Mouse (Mus musculus) layer of hippocampus, adult 9-10 months (tissue): ENCODE measurements at regions not wholly inside any gene's neighbourhood (a gene's known extent, or its start where the extent isn't known, plus 50 kb on each side); places are given as distances from the start of the nearest gene placed in this dataset.

Experiments
- DNase-seq: peaks from one replicate; pipeline ENCODE4 v3.0.0; 2022; ENCODE audit warnings: low spot score

DNA sequence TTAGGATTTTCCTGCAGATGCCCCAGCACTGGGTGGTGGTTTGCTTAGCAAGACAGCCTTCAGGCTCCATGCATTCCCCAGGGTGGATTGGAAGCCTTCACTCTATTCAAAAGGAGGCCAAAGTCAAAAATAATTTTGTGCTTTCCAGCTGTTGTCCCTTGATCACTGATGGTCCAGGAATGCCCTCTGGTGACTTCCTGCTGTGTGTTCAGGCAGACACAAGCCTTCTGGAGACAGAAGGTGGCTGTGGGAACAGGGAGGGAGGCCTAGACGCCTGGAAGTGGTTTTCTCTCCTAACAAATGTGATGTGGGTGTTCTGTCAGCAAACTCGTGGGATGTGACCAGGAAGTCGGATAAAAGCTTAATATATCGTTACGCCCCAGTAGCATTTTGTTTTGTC is 81.3 kb downstream of the Atp6ap1l start:
- DNase-seq: no peak

DNA sequence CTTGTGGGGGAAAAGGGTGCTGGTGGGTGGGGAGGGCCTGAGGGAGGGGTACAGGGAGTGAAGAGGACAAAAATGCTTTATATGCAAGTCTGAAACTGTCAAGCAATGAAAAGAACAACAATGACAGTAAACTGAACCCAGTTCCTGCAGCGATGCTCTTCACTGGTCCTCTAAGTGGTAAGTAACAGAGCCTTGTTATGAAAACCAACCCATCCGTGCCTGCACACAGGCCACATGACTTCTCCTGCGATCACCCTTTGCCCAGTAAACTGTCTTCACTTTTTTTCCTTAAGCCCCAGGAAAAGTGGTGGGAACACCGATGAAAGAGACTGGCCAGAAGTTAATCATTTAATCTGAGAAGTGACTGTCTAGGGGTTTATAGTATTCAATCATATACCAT is 83.3 kb downstream of the Atp6ap1l start:
- no peak for DNase-seq

DNA sequence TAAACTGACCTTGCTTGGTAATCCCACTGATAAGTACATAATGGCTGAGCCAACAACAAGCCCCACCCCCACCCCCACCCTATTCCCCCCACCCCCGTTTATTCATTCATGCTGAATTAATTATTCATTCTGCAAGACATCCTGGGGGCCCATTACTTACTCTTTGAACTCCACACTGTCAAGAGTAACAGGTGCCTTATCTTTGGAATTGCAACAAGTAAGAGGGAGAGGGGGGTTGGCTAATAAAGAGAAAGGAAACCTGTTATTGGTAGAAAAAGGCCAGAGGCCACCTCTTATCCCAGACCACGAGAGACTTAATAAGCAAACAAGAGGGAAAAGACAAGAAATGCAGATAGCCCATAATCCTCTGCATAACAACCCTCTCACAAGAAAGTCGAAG is 84.7 kb downstream of the Atp6ap1l start:
- no peak for DNase-seq

DNA sequence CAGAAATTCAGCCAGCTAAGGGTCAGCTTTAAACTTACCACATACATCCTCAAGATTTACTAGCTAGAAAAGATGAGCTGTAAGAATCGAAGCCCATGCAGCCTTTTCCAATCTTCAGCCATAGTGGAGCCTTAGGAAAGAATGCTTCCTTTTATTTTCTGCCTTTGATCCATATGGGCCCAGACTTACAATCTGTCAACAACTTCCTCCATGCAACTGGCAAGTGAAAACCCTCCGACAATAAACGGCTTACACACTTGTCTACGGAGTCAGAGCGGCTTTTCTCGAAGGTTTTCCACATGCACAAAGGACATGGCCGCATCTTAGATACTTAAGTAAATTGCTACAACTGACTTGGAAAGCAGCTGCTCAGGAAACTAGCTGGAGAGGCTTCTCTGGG is 85.2 kb downstream of the Atp6ap1l start:
- DNase-seq: no peak

DNA sequence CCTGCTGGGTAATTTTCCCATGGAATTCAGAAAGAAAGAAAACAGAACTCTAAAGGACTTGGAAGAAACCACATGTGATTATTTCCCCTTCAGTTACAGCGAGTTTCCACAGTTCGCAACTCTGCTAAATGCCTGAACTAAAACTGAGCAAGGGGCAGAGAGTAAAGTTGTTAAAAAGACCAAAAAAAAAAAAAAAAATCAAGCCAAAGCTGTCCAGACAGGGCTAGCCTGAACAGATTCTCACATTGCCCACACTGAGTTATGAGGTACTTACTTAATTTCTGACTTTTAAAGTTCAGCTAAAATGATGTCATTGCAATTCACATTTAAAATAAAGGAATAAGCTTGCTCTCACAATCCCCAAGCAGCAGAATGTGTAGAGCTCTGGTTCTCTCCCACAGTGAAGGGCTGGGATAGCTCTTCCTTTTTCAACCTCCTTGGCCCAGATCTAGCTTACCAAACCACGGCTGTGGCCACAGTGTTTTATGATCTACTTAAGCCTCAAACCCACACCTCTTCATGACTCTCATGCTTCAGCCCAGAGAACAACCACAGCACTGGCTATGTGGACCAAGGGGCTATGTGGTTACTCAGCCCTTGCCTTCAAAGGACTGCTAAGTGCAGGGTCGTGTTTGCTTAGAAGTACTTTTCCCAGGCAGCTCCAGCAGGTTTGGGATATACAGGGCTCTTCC is 90.8 kb downstream of the Atp6ap1l start:
- no peak for DNase-seq

DNA sequence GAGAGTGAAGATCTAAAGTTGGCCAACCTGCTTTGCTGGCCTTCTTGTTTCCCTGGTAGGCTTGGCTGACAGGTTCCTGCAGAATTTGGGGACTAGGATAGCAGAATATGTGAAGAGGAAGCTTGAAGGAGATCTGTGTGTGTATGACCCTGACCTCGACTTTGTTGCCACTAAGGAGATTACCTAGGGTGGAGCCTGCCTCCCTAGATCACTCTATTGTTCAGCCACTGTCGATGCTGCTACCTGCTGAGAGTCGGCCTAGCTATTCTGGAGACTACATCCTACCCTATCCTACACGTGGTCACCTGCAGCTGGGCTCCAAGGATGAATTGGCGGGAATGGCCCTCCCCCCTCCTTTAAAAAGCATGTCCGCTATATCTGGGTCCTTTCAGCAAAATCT is 95.1 kb downstream of the Atp6ap1l start:
- no peak for DNase-seq

DNA sequence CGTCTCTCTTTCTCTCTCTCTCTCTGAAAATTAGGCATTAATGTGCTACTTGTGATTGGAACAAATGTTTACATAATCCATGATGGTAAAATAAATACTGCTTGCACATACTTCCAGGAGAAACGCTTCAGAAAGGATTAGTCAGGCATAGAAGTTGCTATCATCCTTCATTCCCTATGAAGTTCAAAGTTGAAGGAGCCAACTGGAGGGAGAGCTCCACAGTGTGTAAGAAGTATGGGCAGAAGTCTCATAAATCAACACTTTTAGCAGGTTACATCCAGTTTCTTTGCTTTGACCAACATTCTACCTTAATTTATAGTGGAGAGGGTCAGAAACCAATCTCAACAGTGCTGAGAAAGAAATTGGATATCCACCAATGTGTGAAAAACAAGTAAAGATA is 105.5 kb downstream of the Atp6ap1l start:
- no peak for DNase-seq

DNA sequence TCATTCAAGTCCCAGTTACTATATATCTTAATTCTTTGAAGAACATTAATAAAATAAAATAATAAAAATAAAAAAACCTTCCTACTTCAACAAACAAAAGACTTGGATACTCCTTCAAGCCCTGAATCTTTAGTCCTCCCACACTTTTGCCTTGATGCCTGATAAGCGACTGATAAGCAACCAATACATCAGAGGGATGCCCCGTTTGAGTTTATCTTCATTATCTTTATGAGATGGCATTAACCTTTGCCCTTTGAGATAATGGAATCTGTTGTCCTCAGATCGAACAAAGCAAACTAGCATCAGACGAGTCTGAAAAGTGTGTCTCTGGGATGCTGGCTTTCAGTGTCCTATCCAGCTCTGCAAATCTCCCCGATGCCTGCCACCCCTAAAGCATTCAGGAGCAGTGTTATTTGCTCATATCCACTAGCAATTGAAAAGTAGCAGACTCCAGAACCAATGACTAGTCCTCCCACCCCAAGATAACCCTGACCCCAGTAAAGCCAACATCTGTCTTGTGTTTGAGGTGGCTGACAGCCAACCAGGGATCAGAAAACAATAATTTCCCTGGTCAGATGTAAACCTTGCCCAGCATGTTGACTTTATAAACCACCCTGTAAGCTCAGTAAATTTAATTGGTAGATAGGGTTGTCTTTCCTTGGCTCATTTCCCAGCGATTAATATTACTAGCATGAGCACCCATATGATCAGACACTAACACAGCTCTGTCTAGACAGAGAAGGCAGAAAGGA is 106.2 kb downstream of the Atp6ap1l start:
- DNase-seq: no peak

DNA sequence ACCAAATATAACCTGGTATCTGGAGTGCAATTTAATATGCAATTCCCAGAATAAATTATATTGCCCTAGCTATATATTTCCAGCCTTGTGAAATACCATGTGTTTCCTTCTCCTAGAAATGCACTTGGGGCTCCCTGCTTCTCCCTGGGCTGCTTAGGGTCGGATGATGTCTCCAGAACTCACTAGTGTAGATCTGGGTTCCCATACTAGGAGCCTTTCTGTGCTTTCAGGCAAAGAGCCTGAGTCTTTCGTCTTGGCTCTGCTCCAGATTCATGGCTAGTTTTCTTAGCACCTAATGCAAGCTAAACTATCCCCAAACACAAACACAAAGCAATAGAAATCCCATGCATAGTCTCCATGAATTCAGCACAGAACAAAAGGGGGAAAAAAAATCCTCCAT is 106.8 kb downstream of the Atp6ap1l start:
- no peak for DNase-seq

DNA sequence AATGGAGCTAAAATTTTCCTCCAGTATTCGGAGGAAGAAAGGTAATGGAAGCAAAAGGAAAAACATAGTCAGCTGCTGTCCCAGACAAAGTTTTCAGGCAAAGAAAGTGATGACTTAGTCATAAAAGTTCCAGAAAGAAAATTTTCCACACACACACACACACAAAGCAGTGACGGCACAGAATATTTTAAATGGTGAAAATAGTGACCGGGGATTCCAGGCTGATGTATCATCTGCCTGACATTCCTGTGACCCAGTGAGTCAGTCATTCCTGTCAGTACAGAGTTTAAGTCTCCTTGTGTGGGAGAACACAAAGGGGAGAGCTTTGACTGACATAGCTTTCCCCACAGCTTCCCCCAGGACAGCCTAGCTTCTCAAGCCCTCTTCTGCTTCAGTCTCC is 107.9 kb downstream of the Atp6ap1l start:
- DNase-seq: no peak

DNA sequence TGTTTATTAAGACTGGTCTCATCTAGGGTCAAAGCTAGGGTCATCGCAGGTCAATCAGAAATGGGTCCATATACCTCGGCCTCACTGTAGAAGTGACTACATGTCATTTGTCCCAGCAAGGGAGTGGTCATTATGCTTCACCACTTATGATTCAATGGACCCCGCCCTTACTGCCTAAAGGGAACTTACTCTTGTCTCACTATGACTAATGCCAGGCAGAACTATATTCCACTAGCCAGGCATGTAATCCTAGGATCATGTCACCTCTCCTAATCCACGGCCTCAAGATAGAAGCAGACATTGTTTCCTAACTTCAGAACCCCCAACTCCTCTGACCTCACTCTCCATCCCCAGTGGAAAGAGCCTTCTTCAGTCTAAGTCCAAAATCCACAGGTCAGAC is 108.3 kb downstream of the Atp6ap1l start:
- no peak for DNase-seq

DNA sequence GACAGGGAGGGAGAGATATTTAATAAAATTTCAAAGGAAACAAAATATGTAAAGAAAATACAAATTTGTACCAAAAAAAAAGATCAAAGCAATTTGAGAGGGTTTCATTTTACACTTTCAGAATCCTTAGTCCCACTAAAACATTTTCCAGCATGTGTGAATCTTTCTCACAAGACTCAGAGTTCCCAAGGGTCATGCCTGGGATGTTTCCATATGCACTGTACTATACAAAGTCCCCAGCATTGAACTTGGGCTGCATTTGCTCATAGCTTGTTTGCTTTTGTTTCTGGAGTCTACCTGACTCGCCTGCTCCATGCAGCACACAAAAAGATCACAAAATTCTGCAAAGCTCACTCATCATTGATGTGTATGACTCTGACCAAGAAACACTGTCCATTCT is 122.7 kb downstream of the Atp6ap1l start:
- DNase-seq: no peak

DNA sequence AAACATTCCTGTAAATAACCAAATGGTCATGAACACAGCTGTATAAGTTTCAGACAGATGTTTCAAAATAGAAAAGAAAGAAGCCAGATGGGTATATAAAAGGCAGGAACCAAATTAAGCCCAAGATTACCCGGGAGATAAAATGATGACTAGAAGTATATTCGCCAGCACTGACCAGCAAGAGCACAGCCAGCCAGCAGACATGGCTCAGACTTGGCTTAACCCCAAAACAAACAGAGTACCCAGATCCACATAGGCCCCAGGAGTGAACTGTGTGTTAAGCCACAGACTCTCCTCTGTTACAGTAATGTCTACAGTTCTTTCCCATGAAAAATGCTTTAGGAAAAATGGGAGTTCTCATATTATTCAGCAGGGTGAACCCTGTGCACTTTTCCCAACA is 123.2 kb downstream of the Atp6ap1l start:
- DNase-seq: no peak

DNA sequence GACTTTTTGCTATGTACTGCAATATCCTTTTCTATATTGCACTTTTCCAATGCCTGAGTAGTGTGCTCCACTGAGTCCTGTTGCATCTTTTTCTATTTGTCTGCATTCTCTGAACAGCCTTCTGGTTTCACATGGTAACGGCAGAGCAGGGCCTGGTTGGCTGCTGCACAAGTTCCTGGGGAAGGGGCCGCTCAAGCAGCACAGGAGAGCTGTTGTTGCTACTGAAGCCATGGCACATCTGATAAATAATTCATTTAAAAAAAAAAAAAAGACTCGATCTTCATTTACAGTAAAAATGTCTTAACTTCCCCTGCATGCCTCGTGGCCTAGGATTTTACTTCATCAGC is 127.2 kb downstream of the Atp6ap1l start:
- DNase-seq: no peak

DNA sequence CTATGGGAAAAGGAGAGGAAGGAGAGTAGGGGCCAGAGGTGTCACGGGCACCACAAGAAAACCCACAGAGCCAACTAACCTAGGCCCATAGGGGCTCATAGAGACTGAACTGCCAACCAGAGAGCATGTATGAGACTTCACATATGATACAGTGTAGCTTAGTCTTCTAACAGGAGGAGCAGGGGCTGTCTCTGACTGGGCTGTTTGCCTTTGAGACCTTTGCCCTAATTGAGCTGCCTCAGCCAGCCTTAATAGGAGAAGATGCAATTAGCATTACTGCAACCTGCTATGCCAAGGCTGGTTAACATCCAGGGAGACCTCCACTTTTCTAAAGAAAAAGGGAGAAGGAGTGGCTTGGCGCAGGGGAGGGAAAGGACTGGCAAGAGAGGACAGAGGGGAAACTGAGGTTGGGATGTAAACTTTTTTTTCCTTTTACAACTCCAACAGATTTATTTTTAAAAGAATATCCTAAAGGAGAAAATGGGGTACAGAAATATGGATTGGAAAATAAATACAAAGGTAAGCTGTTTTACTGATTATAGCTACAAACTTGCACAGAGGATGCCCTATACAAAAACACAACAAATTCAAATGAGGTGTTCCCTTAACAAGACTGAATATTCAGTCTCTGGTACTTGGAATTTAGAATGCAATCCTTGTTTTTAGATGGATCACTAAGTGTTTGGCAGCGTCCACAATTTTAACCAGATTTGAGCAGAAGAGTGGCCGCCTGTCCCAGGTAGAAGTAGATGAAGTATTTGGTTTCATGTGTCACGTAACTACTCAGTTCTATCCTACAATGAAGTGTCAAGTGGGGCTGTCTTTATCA is 127.8 kb downstream of the Atp6ap1l start:
- no peak for DNase-seq

DNA sequence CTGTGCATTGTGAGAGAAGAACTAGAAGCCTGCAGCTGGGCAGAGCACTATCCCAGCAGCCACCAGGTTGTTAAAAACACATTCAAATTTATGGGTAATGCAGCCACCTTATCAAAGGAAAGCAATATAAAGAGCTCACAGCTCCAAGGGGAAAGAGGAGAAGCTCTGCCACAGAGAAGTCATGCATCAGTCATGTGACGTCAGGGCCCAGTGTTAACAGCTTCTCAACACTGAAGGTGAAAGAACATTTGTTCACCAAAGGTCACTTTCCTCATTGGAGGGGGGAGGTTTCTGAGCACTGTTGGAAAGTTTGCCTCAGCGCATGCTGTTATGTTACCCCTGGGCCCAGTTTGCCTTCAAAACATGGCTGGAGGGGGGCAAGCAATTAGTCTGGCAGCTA is 143.0 kb downstream of the Atp6ap1l start:
- no peak for DNase-seq

DNA sequence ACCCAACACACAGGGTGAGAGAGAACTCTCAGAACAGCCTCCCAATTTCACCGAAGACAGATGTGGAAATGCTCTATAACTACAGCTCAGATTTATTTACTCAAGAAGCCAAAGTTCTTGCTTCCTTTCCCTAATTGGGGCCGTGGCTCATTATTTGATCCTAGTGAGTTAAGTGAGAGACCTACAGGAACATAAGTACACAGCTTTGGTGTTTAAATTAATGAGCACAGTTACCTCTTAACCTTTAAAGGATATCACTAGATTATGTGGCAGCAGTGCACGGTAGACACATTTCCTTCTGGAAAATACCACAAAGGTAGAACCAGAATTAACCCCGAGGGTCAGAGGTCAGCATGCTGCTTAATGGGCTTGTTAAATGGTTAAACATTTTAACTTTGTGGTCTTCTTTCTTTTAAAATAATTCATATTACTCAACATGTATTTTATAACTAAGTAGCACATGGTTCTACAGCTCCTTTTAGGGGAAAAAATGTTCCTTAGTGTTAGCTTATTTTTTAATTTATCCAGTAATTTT is 144.6 kb downstream of the Atp6ap1l start:
- no peak for DNase-seq

DNA sequence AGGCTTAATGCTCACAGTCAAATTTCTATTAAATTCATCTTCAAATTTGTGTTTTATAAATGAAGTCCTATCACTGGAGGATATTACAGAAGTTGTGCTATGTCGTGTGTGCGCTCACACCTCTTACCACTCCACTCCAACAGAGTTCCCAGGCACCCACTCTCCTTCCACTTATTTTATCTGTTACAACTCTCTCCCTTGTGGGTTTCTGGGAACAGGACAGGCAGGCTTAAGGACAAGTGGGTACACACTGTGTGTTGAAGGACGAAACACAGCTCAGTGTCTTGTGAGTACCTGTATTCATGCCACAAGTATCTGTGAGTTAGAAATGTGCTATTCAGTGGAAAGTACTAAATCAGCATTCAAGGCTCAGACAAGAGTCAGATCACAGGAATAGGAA is 150.7 kb downstream of the Atp6ap1l start:
- DNase-seq: no peak

DNA sequence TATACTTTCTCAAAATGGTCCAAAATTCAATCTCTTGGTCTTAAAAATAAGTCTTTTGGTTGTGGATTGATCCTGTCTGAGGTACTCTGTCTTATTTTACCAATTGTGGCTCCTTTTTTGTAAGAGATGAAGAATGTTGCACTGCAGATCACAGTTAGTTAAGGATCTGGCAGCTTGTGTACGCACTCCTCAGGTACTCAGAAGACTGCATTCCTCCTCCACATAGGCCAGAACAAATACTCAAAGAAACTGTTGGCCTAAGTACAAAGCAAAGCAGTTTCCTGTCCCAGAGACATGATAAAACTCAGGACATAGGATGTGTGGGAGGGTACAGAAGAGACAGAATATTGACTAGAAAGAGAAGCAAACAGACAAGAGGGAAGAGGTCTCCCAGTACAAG is 155.4 kb downstream of the Atp6ap1l start:
- DNase-seq: no peak

DNA sequence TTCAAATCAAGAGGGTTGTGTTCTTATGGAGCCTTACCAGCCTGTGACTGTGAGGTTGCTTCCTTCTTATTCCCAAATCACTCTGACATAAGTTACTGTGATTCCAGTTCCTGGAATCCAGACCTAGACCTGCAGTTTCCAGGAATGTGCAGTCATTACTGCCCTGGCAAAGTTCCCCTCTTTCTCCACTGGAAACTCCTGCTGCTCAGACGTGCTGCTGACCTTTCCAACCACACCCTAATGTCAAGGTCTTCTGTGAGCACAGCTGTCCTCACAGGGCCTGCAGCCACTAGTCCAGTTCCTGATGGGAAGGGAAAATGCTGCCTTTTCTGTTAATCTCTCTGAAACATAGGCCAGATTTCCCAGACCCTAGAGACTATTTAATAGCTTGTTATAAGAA is 160.1 kb downstream of the Atp6ap1l start:
- no peak for DNase-seq

DNA sequence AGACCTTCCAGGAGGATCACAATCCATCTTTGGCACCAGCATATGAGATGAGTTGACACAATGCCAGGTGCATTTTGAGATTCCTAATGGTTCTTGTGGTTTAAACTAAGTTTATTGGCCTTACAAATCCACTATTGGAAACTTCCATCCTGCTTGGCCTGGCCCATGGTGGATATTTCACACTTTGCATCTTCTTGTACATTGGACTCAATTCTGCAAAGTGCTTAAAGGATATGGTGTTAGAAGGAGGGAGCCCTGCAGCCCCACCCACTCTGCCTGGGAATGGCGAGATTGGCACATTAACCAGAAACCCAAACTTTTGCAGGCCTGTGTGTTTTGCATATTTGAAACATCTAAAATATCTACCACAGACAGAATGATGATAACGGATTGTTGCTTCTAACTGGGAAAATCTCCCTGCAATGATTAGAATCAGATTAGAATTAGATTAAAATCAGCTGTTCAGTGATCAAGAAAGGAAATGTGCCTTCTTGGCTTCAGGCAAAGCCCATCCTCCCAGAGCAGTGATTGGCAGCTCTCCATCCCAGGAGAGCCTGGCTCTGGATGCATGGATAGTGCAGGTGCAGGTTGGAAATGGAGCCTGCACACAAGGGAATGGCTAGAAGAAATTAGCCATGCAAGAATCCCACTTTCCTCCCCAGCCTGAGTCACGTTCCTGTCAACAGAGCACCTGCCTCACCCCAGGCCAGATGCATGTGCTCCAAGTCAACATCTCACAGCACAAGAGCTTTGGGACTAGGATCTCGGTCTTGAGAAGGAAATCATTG is 162.3 kb downstream of the Atp6ap1l start:
- DNase-seq: no peak

DNA sequence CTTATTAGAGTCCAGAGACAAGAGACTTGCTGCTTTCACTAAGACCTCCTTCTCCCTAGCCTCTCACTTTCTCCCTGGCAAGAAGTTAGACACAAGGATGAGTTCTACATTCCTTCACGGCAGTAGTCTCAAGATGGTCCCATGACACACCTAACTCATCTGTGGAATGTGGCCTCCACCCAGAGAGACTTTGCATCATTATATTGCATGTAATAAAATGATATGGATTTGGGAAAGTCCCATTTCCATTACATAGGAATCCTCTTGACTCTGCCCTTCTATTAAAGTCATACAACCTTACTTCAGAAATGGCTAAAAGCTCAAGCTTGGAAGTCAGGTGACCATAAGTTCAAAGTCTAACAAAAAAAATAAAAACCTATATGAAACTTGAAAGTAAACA is 165.4 kb downstream of the Atp6ap1l start:
- no peak for DNase-seq
